Mouse (Mus musculus) hindbrain, embryonic 13.5 days (tissue): Measurements from ENCODE around the gene Olfr385. TPM values are rescaled to one million over a fixed set of nuclear protein-coding genes. Genes with fewer than 3 reads are reported as not detected.
"Not testable (repeated sequence)": the region's sequence is repeated elsewhere in the genome, so short reads cannot be mapped to it uniquely, and the experiment has no call there.

Experiments used
- ATAC-seq: fragments of 200-750 bp; cut with Nextera tagmentation; 2 replicates; pipeline ENCODE4 v1.8.0; 2017; ENCODE audit warnings: moderate TSS enrichment; ENCODE audit not compliant: low FRiP score
- H3K27ac ChIP-seq: fragments of 300-500 bp; sonication (generic); 2 replicates; pipeline ENCODE4 v1.5.1; 2015; ENCODE audit warnings: inconsistent platforms, mild to moderate bottlenecking, moderate library complexity
- H3K27me3 ChIP-seq: fragments of 300-500 bp; sonication (generic); 2 replicates; pipeline ENCODE4 v1.6.1; 2015; ENCODE audit warnings: mild to moderate bottlenecking, inconsistent platforms
- H3K36me3 ChIP-seq: fragments of 300-500 bp; sonication (generic); 2 replicates; pipeline ENCODE4 v1.6.1; 2015; ENCODE audit warnings: mild to moderate bottlenecking, inconsistent platforms
- H3K4me1 ChIP-seq: fragments of 300-500 bp; sonication (generic); replicated peaks from 2 replicates; pipeline ENCODE4 v1.6.1; 2015; ENCODE audit warnings: inconsistent platforms
- H3K4me2 ChIP-seq: fragments of 300-500 bp; sonication (generic); 2 replicates; pipeline ENCODE4 v1.6.1; 2015; ENCODE audit warnings: inconsistent platforms, mild to moderate bottlenecking, moderate library complexity
- H3K4me3 ChIP-seq: fragments of 300-500 bp; sonication (generic); 2 replicates; pipeline ENCODE4 v1.5.1; 2015; ENCODE audit warnings: mild to moderate bottlenecking, inconsistent platforms
- H3K9ac ChIP-seq: fragments of 300-500 bp; sonication (generic); 2 replicates; pipeline ENCODE4 v1.6.1; 2015; ENCODE audit warnings: mild to moderate bottlenecking, inconsistent platforms
- H3K9me3 ChIP-seq: fragments of 300-500 bp; sonication (generic); 2 replicates; pipeline ENCODE4 v1.6.1; 2016; ENCODE audit warnings: inconsistent platforms
- WGBS: fragments of 180-500 bp; shearing (Covaris S2); methylation state at CpG from one replicate; pipeline ENCODE4 v1.1.7; 2015; 5-methylcytosine and 5-hydroxymethylcytosine counted together
- polyA plus RNA-seq: library from polyadenylated mRNA; unstranded; fragments of >200 nt; fragmentation: Nextera tagmentation; extraction: Ambion mirVana; gene quantifications from 2 replicates; pipeline ENCODE4 v1.2.1, GENCODE M21; 2015

The Olfr385 gene
- polyA plus RNA-seq, result not detected in 2 replicates

DNA sequence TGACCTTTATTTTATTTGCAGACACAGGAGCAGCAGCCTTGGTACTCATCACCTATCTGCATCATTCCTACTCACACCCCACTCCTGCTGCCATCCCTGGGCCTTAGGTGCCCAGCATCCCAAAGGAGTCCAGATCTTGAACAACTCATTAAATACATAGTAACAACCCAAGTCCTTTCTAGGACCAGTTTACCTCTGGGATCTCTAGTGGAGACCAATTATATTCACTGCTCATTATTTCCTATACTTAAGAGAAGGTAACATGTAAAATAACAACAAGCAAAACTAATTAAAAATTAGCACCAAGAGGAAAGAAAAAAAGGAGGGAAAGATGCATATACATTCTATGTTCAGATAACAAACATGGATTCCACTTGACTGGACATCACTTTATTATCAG, at the start of gene Olfr385:
Olfr385 (minus strand) TSS at position 101 of the 400 bp plus-strand sequence.
- no peaks in the 10 kb centered on the region for H3K27me3 ChIP-seq
- H3K4me1 ChIP-seq, result no peaks in the 10 kb centered on the region
- no peak for ATAC-seq
- no peak within 1 kb of the TSS for H3K27ac ChIP-seq
- peaks cover 17% of the 10 kb centered on the region for H3K9me3 ChIP-seq
- no peaks in the 10 kb centered on the region for H3K36me3 ChIP-seq
- no peak within 1 kb of the TSS for H3K4me2 ChIP-seq
- H3K9ac ChIP-seq, result no peak within 1 kb of the TSS
- no peak within 1 kb of the TSS for H3K4me3 ChIP-seq

DNA sequence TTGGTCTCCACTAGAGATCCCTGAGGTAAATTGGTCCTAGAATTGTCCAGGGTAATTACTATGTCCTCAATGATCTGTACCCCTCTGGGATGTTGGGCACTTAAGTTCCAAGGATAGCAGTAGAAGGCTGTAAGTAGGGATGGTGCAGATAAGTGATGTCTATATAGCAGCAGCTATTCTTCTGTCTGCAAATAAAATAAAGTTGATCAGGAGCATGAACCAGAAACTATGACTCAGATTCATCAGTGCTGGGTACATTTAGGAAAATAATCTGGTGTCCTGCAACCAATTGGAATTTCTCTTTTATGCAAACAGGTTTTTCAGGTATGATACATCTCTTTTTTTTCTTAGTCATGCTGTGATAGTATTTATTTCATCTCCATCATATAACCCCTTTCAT, 5.5 kb upstream of the Olfr385 start, which contains the start of gene Olfr384:
Olfr384 (plus strand) TSS at position 301 of the 400 bp plus-strand sequence.
- no peaks in the 10 kb centered on the region for H3K27me3 ChIP-seq
- no peak within 1 kb of the TSS for H3K4me2 ChIP-seq
- H3K27ac ChIP-seq, result no peak within 1 kb of the TSS
- H3K4me1 ChIP-seq, result no peaks in the 10 kb centered on the region
- ATAC-seq, result no peak
- H3K4me3 ChIP-seq, result no peak within 1 kb of the TSS
- H3K9me3 ChIP-seq, result 0 out of 2 replicates have a peak, but pooled peaks cover 10% of the 10 kb centered on the region
- H3K9ac ChIP-seq, result no peak within 1 kb of the TSS
- H3K36me3 ChIP-seq, result no peaks in the 10 kb centered on the region

DNA sequence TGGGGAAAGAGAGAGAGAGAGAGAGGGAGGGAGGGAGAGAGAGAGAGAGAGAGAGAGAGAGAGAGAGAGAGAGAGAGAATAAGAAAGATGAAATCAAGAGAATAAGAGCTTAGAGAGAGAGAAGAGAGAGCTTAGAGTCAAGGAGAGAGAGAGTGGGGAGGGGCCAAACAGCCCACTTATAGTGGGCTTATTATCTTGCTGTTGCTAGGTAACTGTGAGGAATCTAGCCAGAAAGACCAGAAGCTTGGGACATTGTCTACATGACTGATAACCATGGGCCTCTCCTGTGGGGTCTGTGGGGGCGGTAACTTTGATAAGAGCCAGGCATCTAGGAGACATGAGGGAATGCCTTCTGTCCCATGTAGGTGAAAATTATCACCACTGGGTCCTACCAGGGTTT, 9.6 kb downstream of the Olfr385 start:
- H3K27ac ChIP-seq, H3K36me3 ChIP-seq, H3K4me2 ChIP-seq, H3K4me3 ChIP-seq, ATAC-seq, H3K27me3 ChIP-seq, H3K4me1 ChIP-seq, H3K9ac ChIP-seq, H3K9me3 ChIP-seq: not testable (repeated sequence)
- 71% methylated on average over 1 of the region's 1 CpGs for WGBS

DNA sequence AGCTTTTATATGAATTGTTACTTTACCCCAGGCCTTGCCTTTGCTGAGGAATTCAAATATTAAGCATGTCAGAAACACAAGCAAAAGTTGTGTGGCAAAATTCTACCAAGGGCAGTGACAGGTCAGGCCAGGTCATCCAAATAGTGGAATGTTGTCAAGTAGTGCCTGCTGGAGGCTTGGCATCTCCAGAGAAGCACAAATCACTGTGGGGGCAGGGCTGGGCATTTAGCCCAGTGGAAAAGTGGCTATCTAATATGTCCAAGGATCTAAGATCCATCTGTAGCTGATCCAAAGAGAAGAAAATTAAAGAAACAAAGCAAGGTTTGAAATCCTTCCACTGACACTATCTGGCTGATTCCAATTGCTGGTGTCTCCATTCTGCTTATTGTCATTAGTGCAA, 12.9 kb downstream of the Olfr385 start:
- H3K36me3 ChIP-seq, result no peaks in the 10 kb centered on the region
- no peak overlapping the region for H3K4me3 ChIP-seq
- H3K27ac ChIP-seq, result no peak overlapping the region
- no peak overlapping the region for H3K4me2 ChIP-seq
- no peaks in the 10 kb centered on the region for H3K27me3 ChIP-seq
- no peak overlapping the region for H3K9ac ChIP-seq
- H3K9me3 ChIP-seq, result peaks cover 5% of the 10 kb centered on the region; the same call in 1 of the 2 replicates
- H3K4me1 ChIP-seq, result no peaks in the 10 kb centered on the region
- ATAC-seq, result no peak

Other genes starting within 250 kb of the Olfr385 start
- not detected in 2 replicates for gene Olfr20, start 242.2 kb downstream of the Olfr385 start, polyA plus RNA-seq
- not detected in 2 replicates for gene Olfr376, start 221.8 kb downstream of the Olfr385 start, polyA plus RNA-seq
- not detected in 2 replicates for gene Olfr1, start 193.4 kb downstream of the Olfr385 start, polyA plus RNA-seq
- not detected in 2 replicates for gene Olfr378, start 164.5 kb downstream of the Olfr385 start, polyA plus RNA-seq
- gene Olfr380, start 135.5 kb downstream of the Olfr385 start, polyA plus RNA-seq, result not detected in 2 replicates
- gene Olfr381, start 101.4 kb downstream of the Olfr385 start, polyA plus RNA-seq, result not detected in 2 replicates
- not detected in 2 replicates for gene Olfr382, start 75.8 kb downstream of the Olfr385 start, polyA plus RNA-seq
- not detected in 2 replicates for gene Olfr384, start 5.6 kb upstream of the Olfr385 start, polyA plus RNA-seq
- gene Zfp735, start 95.8 kb upstream of the Olfr385 start, polyA plus RNA-seq, result not detected in 2 replicates
- gene Olfr389, start 187.7 kb upstream of the Olfr385 start, polyA plus RNA-seq, result not detected in 2 replicates
- not detected in 2 replicates for gene Olfr390, start 190.0 kb upstream of the Olfr385 start, polyA plus RNA-seq
- gene Olfr391-ps, start 210.0 kb upstream of the Olfr385 start, polyA plus RNA-seq, result not detected in 2 replicates
- gene Olfr392, start 224.0 kb upstream of the Olfr385 start, polyA plus RNA-seq, result not detected in 2 replicates